Mouse (Mus musculus): ENCODE measurements at regions not wholly inside any gene's neighbourhood (a gene's known extent, or its start where the extent isn't known, plus 50 kb on each side); places are given as distances from the start of the nearest gene placed in this dataset.

DNA sequence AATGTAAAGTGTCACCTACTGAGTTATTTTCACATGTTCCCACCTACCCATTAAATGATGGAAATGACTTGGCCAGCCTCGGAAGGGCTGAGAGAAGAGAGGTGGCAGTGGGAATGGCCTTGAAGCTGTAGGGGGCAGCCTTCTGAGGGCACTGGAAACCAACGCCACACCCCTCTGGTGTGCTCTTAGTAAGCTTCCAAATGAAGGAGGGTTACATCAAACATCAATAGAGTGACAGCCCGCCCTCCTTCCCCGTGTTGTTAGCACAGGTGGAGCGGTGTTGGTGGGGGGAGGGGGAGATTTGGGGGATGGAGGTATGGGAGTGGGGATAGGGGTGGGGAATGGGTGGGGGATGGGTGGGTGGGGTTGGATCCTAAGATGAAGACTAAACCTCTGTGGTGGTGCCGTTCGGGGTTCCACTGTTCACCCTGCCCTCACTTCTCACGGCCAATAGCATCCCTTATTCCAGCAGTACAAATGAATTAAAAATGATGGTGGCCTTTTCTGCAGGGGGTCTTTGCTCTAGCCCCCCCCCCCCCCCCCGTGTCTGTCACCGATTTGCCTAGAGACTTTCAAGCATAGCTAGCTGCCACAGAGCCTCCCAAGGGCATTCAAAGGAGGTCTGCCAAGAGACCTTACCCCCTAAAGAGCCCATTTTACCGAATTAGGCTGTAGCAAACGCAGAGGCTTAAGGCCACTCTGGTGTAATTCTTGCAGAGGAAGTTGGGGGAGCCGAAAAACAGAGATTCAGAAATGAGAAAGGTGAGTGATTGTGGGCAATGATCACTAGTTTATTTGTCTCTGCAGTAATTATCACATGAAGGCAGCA lies 267.4 kb upstream of the Kazn start:
- Histone ChIP-seq H3K4me1 (replicated peaks; ENCODE audit: control insufficient read depth, insufficient read depth, low read length) (no peaks in the 10 kb centered on the region), H3K4me3 (ENCODE audit: low read depth, low read length) (no peak overlapping the region), H3K27ac (ENCODE audit: low read depth) (no peak overlapping the region), H3K36me3 (ENCODE audit: control insufficient read depth, insufficient read depth, low read length) (no peaks in the 10 kb centered on the region), H3K9ac (ENCODE audit: low read length) (no peak overlapping the region), H3K4me2 (ENCODE audit: low read length) (no peak overlapping the region), H3K9me3 (ENCODE audit: control insufficient read depth, low read length) (no peaks in the 10 kb centered on the region), H3K27me3 (replicated peaks; ENCODE audit: control insufficient read depth, insufficient read depth, low read length) (no peaks in the 10 kb centered on the region)
- DNase-seq (ENCODE audit: low spot score) (no peak), ATAC-seq (replicated peaks; ENCODE audit: low FRiP score, low TSS enrichment, low read depth) (no peak)
- 19% methylated on average over 11 of the region's 13 CpGs for WGBS

DNA sequence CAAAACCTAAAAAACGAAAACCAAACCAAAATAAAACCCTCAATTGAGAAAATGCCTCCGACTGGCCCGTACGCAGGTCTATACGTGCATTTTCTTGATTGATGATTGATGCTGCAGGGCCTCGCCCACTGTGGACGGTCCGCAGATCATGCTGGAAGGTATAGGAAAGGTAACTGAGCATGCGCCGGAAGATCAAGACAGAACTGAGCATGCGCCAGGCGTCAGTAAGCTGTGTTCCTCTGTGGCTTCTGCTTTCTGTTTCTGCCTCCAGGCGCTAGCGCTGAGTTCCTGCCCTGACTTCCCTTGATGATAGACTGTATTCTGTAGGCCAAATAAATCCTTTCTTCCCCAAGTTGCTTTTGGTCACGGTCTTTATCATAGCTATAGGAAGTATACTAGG lies 264.6 kb upstream of the Kazn start:
- Histone ChIP-seq H3K9ac (ENCODE audit: low read length) (no peak overlapping the region), H3K4me3 (ENCODE audit: low read depth, low read length) (no peak overlapping the region), H3K4me1 (replicated peaks; ENCODE audit: control insufficient read depth, insufficient read depth, low read length) (no peaks in the 10 kb centered on the region), H3K27ac (ENCODE audit: low read depth) (no peak overlapping the region), H3K4me2 (ENCODE audit: low read length) (no peak overlapping the region), H3K9me3 (ENCODE audit: control insufficient read depth, low read length) (no peaks in the 10 kb centered on the region), H3K36me3 (ENCODE audit: control insufficient read depth, insufficient read depth, low read length) (no peaks in the 10 kb centered on the region), H3K27me3 (replicated peaks; ENCODE audit: control insufficient read depth, insufficient read depth, low read length) (no peaks in the 10 kb centered on the region)
- ATAC-seq (replicated peaks; ENCODE audit: low FRiP score, low TSS enrichment, low read depth) (no peak), DNase-seq (ENCODE audit: low spot score) (no peak)
- WGBS, result 90% methylated on average over 15 of the region's 15 CpGs

DNA sequence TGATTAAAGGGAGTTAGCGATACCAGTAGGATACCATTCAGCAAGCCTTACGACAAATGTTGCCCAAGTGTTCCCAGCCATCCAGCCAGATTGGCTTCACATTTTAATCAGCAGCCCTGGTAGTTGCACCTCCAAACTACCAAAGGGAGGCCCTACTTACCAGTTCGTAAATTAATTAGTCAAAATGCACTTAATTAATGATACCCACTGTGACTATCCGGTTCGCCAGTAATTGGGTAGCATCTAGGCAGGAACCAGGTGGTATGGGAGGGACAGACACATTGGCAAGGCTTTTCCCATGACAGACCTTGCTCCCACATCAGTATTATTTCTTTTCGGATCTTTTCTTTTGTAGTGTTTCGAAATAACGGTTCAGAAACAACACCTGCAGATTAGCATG lies 262.0 kb upstream of the Kazn start:
- no peaks in the 10 kb centered on the region for H3K27me3 ChIP-seq (replicated peaks; ENCODE audit: control insufficient read depth, insufficient read depth, low read length)
- H3K4me2 ChIP-seq (ENCODE audit: low read length), result no peak overlapping the region
- no peak overlapping the region for H3K27ac ChIP-seq (ENCODE audit: low read depth)
- DNase-seq (ENCODE audit: low spot score) (no peak), ATAC-seq (replicated peaks; ENCODE audit: low FRiP score, low TSS enrichment, low read depth) (no peak)
- H3K4me3 ChIP-seq (ENCODE audit: low read depth, low read length), result no peak overlapping the region
- H3K36me3 ChIP-seq (ENCODE audit: control insufficient read depth, insufficient read depth, low read length), result no peaks in the 10 kb centered on the region
- H3K9ac ChIP-seq (ENCODE audit: low read length), result no peak overlapping the region
- 74% methylated on average over 8 of the region's 8 CpGs for WGBS
- no peaks in the 10 kb centered on the region for H3K9me3 ChIP-seq (ENCODE audit: control insufficient read depth, low read length)
- H3K4me1 ChIP-seq (replicated peaks; ENCODE audit: control insufficient read depth, insufficient read depth, low read length), result no peaks in the 10 kb centered on the region; the same call in 1 of the 2 replicates

DNA sequence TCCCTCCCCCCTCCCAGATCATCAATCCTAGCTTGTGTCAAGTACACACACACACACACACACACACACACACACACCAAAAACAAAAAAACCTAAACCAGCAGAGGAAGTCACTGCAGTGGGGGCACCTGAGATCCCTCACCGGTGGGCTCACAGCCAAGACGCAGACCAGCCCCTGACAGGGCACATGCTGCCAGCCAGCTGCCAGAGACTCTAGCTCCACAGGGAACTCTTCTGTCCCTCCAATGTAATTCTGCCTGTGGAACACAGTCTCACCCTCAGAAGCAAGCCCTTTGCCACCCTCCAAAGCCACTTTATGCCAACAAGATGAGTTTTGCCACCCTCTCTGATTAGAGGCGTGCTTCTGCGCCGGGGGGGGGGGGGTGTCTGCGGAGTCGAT lies 261.3 kb upstream of the Kazn start:
- H3K27me3 ChIP-seq (replicated peaks; ENCODE audit: control insufficient read depth, insufficient read depth, low read length), result no peaks in the 10 kb centered on the region
- WGBS, result 76% methylated on average over 7 of the region's 7 CpGs
- H3K9ac ChIP-seq (ENCODE audit: low read length), result no peak overlapping the region
- no peak overlapping the region for H3K4me3 ChIP-seq (ENCODE audit: low read depth, low read length)
- no peaks in the 10 kb centered on the region for H3K36me3 ChIP-seq (ENCODE audit: control insufficient read depth, insufficient read depth, low read length)
- no peak overlapping the region for H3K4me2 ChIP-seq (ENCODE audit: low read length)
- no peak overlapping the region for H3K27ac ChIP-seq (ENCODE audit: low read depth)
- DNase-seq (ENCODE audit: low spot score) (no peak), ATAC-seq (replicated peaks; ENCODE audit: low FRiP score, low TSS enrichment, low read depth) (no peak)
- H3K9me3 ChIP-seq (ENCODE audit: control insufficient read depth, low read length), result no peaks in the 10 kb centered on the region
- H3K4me1 ChIP-seq (replicated peaks; ENCODE audit: control insufficient read depth, insufficient read depth, low read length), result no peaks in the 10 kb centered on the region; the same call in 1 of the 2 replicates

DNA sequence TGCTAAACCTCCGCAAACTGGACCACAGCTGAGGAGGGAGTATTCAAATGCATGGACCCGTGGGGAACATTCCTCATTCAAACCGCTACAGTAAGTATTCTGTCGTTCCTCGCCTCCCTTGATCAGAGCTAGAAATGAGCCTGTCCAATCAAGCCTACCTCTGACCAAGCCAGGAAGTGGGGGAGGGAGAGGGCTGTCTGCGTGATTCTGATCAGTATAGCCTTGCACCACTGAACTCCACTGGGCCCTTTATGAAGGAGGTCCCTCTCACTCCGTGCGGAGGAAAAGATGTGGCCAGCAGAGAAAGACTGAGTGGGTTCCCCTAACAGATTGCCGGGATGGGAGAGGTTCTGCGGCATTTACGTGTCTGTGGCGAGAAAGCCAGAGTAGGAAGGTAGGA lies 257.4 kb upstream of the Kazn start:
- Histone ChIP-seq H3K4me1 (replicated peaks; ENCODE audit: control insufficient read depth, insufficient read depth, low read length) (no peaks in the 10 kb centered on the region; the same call in 1 of the 2 replicates), H3K36me3 (ENCODE audit: control insufficient read depth, insufficient read depth, low read length) (no peaks in the 10 kb centered on the region), H3K4me2 (ENCODE audit: low read length) (no peak overlapping the region), H3K4me3 (ENCODE audit: low read depth, low read length) (no peak overlapping the region), H3K27ac (ENCODE audit: low read depth) (no peak overlapping the region), H3K9me3 (ENCODE audit: control insufficient read depth, low read length) (no peaks in the 10 kb centered on the region), H3K27me3 (replicated peaks; ENCODE audit: control insufficient read depth, insufficient read depth, low read length) (no peaks in the 10 kb centered on the region), H3K9ac (ENCODE audit: low read length) (no peak overlapping the region)
- ATAC-seq (replicated peaks; ENCODE audit: low FRiP score, low TSS enrichment, low read depth) (no peak), DNase-seq (ENCODE audit: low spot score) (no peak)
- 47% methylated on average over 12 of the region's 12 CpGs for WGBS

DNA sequence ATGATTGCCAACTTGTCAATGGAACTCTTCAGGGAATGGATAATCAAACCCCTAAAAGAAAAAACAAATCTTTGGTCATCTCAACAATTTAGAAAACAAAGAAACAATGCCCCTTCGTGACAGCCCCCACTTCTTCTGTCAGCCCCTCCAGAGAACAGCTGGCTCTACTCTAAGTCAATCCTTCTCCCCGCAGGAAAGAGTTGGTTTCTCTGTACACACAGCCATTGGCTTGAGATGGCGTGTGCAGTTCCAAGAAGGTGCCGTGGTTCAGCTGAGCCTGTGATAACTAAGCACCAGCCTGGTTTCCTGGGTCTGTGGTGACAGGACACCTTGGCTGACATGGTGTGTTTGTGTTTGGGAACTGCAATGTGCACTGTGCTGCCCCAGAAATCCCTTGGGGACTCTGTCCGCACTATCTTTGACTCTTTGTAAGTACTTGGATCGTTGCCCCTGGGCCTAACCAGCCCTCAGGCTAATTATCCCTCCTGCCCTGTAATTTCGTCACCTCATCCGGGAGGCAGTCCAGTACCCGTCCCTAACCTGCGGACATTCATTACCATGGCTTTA lies 253.8 kb upstream of the Kazn start:
- no peaks in the 10 kb centered on the region for H3K9me3 ChIP-seq (ENCODE audit: control insufficient read depth, low read length)
- H3K27me3 ChIP-seq (replicated peaks; ENCODE audit: control insufficient read depth, insufficient read depth, low read length), result no peaks in the 10 kb centered on the region
- no peak for ATAC-seq (replicated peaks; ENCODE audit: low FRiP score, low TSS enrichment, low read depth)
- no peak overlapping the region for H3K27ac ChIP-seq (ENCODE audit: low read depth)
- no peak for DNase-seq (ENCODE audit: low spot score)
- WGBS, result 69% methylated on average over 10 of the region's 10 CpGs
- H3K9ac ChIP-seq (ENCODE audit: low read length), result no peak overlapping the region
- H3K4me3 ChIP-seq (ENCODE audit: low read depth, low read length), result no peak overlapping the region
- H3K36me3 ChIP-seq (ENCODE audit: control insufficient read depth, insufficient read depth, low read length), result no peaks in the 10 kb centered on the region
- no peak overlapping the region for H3K4me2 ChIP-seq (ENCODE audit: low read length)
- H3K4me1 ChIP-seq (replicated peaks; ENCODE audit: control insufficient read depth, insufficient read depth, low read length), result no peaks in the 10 kb centered on the region

DNA sequence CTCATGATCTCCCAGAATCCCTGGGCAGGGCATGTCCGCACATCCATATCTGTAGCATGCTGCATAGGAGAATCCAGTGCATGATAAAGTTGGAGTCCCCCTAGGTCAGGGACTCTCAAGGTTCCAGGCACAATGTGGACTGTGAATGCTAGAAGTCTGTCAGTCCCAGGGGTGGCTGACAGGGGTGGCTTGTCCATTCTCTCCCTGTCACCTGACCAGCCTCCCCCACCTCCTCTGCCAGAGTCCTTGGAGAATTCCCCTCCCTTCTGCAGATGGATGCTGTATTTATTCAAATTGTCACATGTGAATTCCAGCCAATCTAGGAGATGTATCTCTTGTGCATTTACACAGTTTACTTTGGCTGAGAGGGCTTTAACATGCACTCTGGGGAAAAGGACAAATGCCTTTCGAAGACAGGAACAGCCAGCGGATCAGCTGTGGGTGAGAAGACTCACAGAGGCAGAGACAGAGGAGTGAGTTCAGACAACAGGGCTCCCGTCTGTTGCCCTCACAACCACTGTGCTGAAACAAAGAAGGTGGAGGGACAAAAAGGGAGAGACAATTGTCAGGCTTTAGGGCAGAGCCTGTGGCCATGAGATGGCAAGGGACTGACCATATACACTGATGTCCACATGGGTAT lies 246.7 kb upstream of the Kazn start:
- ATAC-seq (replicated peaks; ENCODE audit: low FRiP score, low TSS enrichment, low read depth), result peak; percentile 27; the same call in 1 of the 2 replicates
- 41% methylated on average over 4 of the region's 4 CpGs for WGBS

DNA sequence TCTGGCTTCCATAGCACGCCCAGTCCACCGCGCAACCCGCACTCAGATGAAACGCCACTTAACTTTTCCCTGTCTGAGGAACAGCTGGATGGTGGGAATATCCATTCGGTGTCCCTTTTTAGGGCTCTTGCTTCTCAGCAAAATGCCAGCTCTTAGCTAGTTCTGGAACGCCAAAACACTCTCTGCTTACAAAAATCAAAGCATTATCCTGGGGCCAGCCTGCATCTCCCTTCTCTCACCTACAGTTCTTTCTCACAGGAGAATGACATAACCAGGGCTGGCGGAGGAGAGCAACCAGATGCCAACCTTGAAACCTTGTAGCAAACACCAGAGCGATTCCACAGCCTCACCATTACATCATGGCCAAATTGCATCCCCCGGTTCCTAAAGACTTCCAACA lies 236.4 kb upstream of the Kazn start:
- no peak for ATAC-seq (replicated peaks; ENCODE audit: low FRiP score, low TSS enrichment, low read depth)
- no peak overlapping the region for H3K9ac ChIP-seq (ENCODE audit: low read length)
- H3K27me3 ChIP-seq (replicated peaks; ENCODE audit: control insufficient read depth, insufficient read depth, low read length), result no peaks in the 10 kb centered on the region
- H3K27ac ChIP-seq (ENCODE audit: low read depth), result no peak overlapping the region
- 84% methylated on average over 10 of the region's 10 CpGs for WGBS
- DNase-seq (ENCODE audit: low spot score), result no peak
- no peak overlapping the region for H3K4me3 ChIP-seq (ENCODE audit: low read depth, low read length)
- H3K4me1 ChIP-seq (replicated peaks; ENCODE audit: control insufficient read depth, insufficient read depth, low read length), result peaks cover 9% of the 10 kb centered on the region; the same call in 1 of the 2 replicates
- H3K4me2 ChIP-seq (ENCODE audit: low read length), result peak overlapping the region; percentile 14; the same call in 1 of the 2 replicates
- no peaks in the 10 kb centered on the region for H3K36me3 ChIP-seq (ENCODE audit: control insufficient read depth, insufficient read depth, low read length)
- H3K9me3 ChIP-seq (ENCODE audit: control insufficient read depth, low read length), result no peaks in the 10 kb centered on the region

More for the DNA sequence above, 246.7 kb upstream of the Kazn start:
- H3K4me1 ChIP-seq (replicated peaks; ENCODE audit: control insufficient read depth, insufficient read depth, low read length), result peaks cover 13% of the 10 kb centered on the region
- DNase-seq (ENCODE audit: low spot score), result peak; percentile 55
- H3K36me3 ChIP-seq (ENCODE audit: control insufficient read depth, insufficient read depth, low read length), result no peaks in the 10 kb centered on the region
- no peak overlapping the region for H3K4me2 ChIP-seq (ENCODE audit: low read length)
- H3K27ac ChIP-seq (ENCODE audit: low read depth), result peak overlapping the region; percentile 34; the same call in 1 of the 2 replicates
- no peaks in the 10 kb centered on the region for H3K9me3 ChIP-seq (ENCODE audit: control insufficient read depth, low read length)
- no peak overlapping the region for H3K9ac ChIP-seq (ENCODE audit: low read length)
- H3K4me3 ChIP-seq (ENCODE audit: low read depth, low read length), result no peak overlapping the region
- no peaks in the 10 kb centered on the region for H3K27me3 ChIP-seq (replicated peaks; ENCODE audit: control insufficient read depth, insufficient read depth, low read length)
